Mouse (Mus musculus): ENCODE measurements around the gene Il24. TPM values are rescaled to one million over a fixed set of nuclear protein-coding genes. Genes with fewer than 3 reads are reported as not detected.

Il24 gene
- polyA plus RNA-seq, 1 experiment from 2014 or later = not detected

DNA sequence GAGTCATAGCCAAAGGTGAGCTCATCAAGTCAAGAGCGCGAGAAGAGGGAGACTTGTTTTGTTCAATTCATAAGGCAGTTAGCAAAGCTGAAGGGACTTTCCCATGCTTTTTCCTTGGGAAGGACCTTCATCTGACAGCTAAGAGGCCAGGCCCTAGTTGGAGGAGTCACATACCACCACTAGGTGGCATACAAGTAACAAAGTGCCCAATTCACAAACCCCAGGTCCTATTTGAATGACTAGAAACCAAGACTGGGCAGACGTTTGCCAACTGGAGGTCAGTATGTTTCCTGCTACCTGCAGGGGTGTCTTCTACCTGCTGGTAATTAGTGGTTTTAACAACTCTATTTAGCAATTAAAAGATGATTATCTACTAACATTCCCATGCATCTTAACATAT, 12.1 kb downstream of the Il24 start:
- H3K4me3 ChIP-seq (ENCODE audit: inconsistent target) = no peak overlapping the region
- WGBS (ENCODE audit: missing documents) = 48% methylated on average over 3 of the region's 3 CpGs
- H3K36me3 ChIP-seq (ENCODE audit: inconsistent target) = no peaks in the 10 kb centered on the region
- no peaks in the 10 kb centered on the region for H3K79me2 ChIP-seq (ENCODE audit: inconsistent target)
- H3K27ac ChIP-seq = no peak overlapping the region

DNA sequence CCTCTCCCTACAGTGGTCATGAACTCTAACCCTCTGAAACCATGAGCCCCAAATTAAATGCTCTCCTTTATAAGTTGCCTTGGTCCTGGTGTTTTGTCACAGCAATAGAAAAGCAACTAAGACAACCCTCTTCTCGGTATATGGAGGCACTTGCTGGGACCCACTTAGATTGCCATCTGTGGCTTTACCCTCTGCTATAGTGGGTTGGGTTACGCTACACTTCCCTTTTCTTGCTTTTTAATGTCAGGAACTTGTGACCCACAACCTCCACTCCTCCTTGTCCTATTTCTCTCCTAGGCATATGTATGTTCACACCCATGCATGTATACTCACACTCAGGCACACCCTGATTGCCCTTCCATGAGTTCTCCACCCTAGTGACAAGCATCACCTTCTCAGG, 14.3 kb downstream of the Il24 start:
- no peaks in the 10 kb centered on the region for H3K36me3 ChIP-seq (ENCODE audit: inconsistent target)
- no peak overlapping the region for H3K4me3 ChIP-seq (ENCODE audit: inconsistent target)
- WGBS (ENCODE audit: missing documents) = 9% methylated on average over 2 of the region's 2 CpGs
- H3K27ac ChIP-seq = no peak overlapping the region
- H3K79me2 ChIP-seq (ENCODE audit: inconsistent target) = no peaks in the 10 kb centered on the region

DNA sequence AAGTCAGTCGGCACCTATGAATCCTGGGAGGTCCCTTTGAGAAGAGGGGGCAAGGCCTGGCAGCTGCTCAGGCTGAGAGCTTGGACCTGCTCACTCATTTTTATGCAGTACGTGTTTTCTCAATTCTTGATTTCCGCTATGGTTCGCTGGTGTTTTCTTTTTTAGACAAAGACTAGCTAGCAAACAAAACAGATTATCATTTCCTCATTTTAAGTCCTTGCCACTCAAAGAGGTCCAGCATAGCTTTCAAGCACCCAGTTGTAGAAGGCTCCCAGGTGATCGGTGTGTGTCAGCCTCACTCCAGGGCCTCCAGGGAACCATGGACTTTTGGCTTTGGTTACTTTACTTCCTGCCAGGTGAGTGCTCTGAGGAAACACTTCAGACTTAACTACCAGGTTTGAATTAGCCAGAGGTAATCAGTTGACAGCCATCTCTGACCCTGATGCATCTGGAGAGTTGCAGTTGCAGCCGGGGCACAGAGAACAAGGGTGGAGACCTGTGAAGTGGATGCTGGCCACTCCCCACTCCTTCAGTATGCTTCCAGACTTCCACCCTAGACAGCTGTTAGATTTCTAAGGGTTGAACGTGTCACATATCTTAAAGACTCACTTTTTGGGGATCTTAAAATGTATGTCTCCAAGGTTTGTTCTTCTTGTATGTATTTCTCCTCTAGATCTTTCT, 21.6 kb downstream of the Il24 start, which contains the start of gene Fcmr:
TSS of gene Fcmr (plus strand) at position 129 of the 681 bp plus-strand sequence.
- WGBS (ENCODE audit: missing documents) = 91% methylated on average over 7 of the region's 7 CpGs
- no peak within 1 kb of the TSS for H3K27ac ChIP-seq

DNA sequence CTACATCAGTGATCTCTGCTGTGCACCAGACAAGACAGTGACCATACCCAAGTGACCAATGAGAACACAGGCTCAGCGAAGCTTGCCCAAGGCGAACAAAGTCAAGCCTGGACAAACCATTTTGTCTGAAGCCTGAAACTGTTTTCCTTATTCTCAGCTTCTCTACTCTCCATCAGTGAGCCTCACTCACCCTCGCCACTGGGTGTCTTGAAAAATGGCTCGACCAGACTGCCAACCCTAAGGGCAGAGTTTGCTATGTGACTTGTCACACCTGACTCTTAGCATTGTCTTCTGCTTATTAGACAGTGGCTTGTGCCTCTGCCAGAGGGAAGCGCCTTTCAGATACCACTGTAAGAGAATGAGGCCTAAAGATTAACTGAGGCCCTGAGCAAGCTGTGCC, 22.5 kb downstream of the Il24 start:
- Histone ChIP-seq H3K27ac (no peak overlapping the region), H3K79me2 (ENCODE audit: inconsistent target) (no peaks in the 10 kb centered on the region), H3K36me3 (ENCODE audit: inconsistent target) (no peaks in the 10 kb centered on the region), H3K4me3 (ENCODE audit: inconsistent target) (no peak overlapping the region)
- 96% methylated on average over 5 of the region's 5 CpGs for WGBS (ENCODE audit: missing documents)

More for the DNA sequence above, 21.6 kb downstream of the Il24 start, which contains the start of gene Fcmr:
- H3K79me2 ChIP-seq (ENCODE audit: inconsistent target) = no peaks in the 10 kb centered on the region
- H3K36me3 ChIP-seq (ENCODE audit: inconsistent target) = no peaks in the 10 kb centered on the region
- no peak within 1 kb of the TSS for H3K4me3 ChIP-seq (ENCODE audit: inconsistent target)

DNA sequence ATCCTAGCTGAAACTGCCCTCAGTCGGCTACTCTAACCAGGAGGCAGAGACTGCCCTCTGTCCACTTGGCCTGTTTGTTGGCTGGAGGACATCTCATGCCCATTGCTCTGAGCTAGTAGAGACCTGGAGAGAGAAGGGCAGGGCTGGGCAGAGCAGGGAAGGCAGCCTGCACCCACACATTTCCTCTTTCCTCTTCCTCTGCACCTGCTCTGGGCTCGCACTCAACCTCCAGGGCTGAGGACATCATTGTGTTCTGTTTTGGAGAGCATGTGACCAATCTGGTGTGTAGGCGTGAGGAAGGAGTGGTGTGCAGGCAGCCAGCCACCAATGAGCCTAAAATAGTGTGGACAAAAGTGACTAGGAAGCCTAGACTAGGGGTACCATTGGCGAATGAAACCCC, 23.0 kb downstream of the Il24 start:
- Histone ChIP-seq H3K27ac (no peak overlapping the region), H3K36me3 (ENCODE audit: inconsistent target) (no peaks in the 10 kb centered on the region), H3K79me2 (ENCODE audit: inconsistent target) (no peaks in the 10 kb centered on the region), H3K4me3 (ENCODE audit: inconsistent target) (no peak overlapping the region)
- 26% methylated on average over 4 of the region's 4 CpGs for WGBS (ENCODE audit: missing documents)

DNA sequence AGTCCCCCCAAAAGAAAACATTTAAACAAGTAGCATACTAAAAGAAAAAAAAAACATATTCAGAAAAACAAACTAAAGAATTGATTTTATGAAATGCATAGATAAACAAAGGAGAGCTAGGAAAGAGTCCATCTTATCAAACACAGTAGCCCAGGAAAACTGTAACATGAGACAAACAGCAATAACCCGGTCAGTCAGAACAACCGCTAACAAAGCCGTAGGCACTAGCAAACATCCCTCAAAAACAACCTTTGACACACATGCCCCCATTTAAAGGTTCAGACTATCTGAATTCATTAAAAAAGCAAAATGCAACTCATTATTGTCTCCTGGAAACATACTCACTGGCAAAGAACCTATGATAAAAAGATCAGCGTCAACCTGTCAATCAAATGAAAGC, 29.8 kb downstream of the Il24 start:
- WGBS (ENCODE audit: missing documents) = 96% methylated on average over 4 of the region's 4 CpGs
- Histone ChIP-seq H3K27ac (no peak overlapping the region), H3K79me2 (ENCODE audit: inconsistent target) (no peaks in the 10 kb centered on the region), H3K36me3 (ENCODE audit: inconsistent target) (no peaks in the 10 kb centered on the region), H3K4me3 (ENCODE audit: inconsistent target) (no peak overlapping the region)

DNA sequence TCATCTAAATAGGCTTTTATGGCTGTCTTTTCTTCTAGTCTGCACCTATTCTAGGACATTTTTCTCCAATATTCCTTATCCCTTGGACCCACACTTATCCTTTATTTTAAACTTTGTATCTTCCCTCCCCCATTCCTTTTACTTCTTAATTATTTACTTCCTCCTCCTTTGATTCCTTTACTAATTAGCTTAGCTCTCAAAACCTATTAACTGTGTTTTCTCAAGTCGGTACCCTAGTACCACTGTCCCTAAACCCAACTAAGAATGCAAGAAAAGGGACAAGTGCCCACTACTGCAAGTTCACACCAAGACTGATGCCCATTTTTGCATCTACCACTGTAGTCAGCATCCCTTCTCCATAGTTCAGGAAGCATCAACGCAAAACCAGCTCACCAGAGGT, 31.5 kb downstream of the Il24 start:
- H3K79me2 ChIP-seq (ENCODE audit: inconsistent target) = no peaks in the 10 kb centered on the region
- H3K4me3 ChIP-seq (ENCODE audit: inconsistent target) = no peak overlapping the region
- 87% methylated on average over 1 of the region's 2 CpGs for WGBS (ENCODE audit: missing documents)
- H3K27ac ChIP-seq = no peak overlapping the region
- no peaks in the 10 kb centered on the region for H3K36me3 ChIP-seq (ENCODE audit: inconsistent target)

DNA sequence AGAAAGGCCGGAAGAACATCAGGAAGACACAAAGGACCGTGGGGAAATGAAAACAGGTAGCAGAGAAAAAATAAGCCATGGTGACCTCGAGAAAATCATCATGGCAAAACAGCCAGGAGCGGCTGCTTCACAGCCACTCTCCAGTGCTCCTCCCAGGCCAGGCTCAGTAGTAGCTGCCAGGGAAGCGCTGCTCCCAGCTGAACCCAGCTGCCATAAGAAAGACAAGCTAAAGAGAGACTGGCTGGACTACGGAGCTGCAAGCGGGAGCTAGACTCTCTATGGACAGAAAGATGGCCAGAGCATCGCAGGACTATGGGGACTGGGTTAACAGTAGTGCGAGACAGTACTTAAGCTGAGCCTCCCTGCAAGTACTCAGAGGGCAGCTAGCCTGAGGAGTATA, 32.4 kb downstream of the Il24 start:
- Histone ChIP-seq H3K36me3 (ENCODE audit: inconsistent target) (no peaks in the 10 kb centered on the region), H3K4me3 (ENCODE audit: inconsistent target) (no peak overlapping the region)
- 85% methylated on average over 9 of the region's 9 CpGs for WGBS (ENCODE audit: missing documents)

DNA sequence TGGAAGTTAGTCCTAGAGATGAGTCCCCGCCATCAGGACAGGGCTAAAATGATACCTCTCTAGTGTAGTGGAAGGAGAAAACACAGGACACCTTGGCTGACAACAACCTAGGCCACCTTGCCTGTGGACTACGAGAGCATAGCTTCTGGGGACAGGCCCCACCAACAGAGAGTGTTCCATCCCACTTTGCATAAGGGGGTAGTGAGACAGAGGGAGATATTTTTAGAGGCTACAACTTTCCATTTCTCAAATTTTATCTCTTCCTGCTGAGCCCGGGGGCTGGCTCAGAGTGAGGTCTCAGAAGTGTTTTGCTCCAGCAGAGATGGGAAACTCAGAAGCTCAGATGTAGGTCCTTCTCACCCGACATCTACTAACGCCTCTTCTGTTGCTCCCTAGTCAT, 36.8 kb downstream of the Il24 start:
- Histone ChIP-seq H3K36me3 (ENCODE audit: inconsistent target) (no peaks in the 10 kb centered on the region), H3K27ac (no peak overlapping the region), H3K4me3 (ENCODE audit: inconsistent target) (no peak overlapping the region), H3K79me2 (ENCODE audit: inconsistent target) (no peaks in the 10 kb centered on the region)
- WGBS (ENCODE audit: missing documents) = 67% methylated on average over 5 of the region's 5 CpGs

More for the DNA sequence above, 32.4 kb downstream of the Il24 start:
- no peaks in the 10 kb centered on the region for H3K79me2 ChIP-seq (ENCODE audit: inconsistent target)
- H3K27ac ChIP-seq = no peak overlapping the region

DNA sequence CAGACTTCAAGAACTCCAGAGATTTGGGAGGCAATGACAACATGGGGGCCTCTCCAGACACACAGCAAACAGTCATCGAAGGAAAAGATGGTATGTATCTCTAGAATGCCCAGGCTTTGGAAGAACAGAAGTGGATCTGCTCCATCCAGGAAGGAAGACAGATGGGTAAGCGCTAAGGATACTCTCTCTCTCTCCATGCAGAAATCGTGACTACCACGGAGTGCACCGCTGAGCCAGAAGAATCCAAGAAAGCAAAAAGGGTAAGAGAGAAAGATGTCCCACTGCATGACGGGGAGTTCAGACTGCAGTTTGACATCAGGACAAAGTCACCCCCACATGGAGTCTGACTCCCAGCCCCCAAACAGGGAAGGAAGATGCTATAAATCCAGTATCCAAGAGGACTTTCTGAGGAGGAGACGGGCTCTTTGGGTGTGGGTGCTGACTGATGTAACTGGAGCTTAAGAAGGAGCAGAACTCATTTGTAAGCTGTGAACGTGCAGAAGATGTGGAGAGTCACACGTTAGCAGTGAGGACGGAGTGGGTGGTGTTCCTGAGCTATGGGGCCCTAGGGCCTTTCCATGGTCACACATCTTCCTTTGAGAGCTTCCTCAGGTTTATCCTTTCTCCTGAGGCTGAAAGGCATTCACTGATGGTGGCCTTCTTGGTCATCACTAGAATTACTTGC, 37.6 kb downstream of the Il24 start:
- 94% methylated on average over 10 of the region's 10 CpGs for WGBS (ENCODE audit: missing documents)
- H3K27ac ChIP-seq = no peak overlapping the region
- H3K79me2 ChIP-seq (ENCODE audit: inconsistent target) = no peaks in the 10 kb centered on the region
- H3K36me3 ChIP-seq (ENCODE audit: inconsistent target) = no peaks in the 10 kb centered on the region
- no peak overlapping the region for H3K4me3 ChIP-seq (ENCODE audit: inconsistent target)

DNA sequence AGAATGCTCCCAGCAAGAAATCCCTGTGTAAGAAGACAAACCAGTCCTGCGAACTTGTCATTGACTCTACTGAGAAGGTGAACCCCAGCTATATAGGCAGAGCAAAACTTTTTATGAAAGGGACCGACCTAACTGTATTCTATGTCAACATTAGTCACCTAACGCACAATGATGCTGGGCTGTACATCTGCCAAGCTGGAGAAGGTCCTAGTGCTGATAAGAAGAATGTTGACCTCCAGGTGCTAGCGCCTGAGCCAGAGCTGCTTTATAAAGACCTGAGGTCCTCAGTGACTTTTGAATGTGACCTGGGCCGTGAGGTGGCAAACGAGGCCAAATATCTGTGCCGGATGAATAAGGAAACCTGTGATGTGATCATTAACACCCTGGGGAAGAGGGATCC, 42.7 kb downstream of the Il24 start:
- H3K4me3 ChIP-seq (ENCODE audit: inconsistent target) = no peak overlapping the region
- WGBS (ENCODE audit: missing documents) = 95% methylated on average over 7 of the region's 7 CpGs

DNA sequence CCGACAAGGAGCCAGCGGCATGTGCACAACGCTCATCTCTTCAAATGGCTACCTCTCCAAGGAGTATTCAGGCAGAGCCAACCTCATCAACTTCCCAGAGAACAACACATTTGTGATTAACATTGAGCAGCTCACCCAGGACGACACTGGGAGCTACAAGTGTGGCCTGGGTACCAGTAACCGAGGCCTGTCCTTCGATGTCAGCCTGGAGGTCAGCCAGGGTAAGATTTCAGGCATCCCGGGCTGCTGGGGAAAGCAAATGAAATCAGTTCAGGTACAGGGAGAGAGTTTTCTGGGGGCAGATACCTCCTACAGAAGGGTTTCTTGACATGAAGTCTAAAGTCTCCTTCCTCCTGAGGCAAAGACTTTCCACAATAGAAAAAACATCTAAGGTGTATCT, 45.6 kb downstream of the Il24 start:
- WGBS (ENCODE audit: missing documents) = 89% methylated on average over 7 of the region's 7 CpGs
- Histone ChIP-seq H3K4me3 (ENCODE audit: inconsistent target) (no peak overlapping the region), H3K36me3 (ENCODE audit: inconsistent target) (no peaks in the 10 kb centered on the region), H3K27ac (no peak overlapping the region), H3K79me2 (ENCODE audit: inconsistent target) (no peaks in the 10 kb centered on the region)

More for the DNA sequence above, 42.7 kb downstream of the Il24 start:
- H3K36me3 ChIP-seq (ENCODE audit: inconsistent target) = no peaks in the 10 kb centered on the region
- H3K79me2 ChIP-seq (ENCODE audit: inconsistent target) = no peaks in the 10 kb centered on the region
- H3K27ac ChIP-seq = no peak overlapping the region

DNA sequence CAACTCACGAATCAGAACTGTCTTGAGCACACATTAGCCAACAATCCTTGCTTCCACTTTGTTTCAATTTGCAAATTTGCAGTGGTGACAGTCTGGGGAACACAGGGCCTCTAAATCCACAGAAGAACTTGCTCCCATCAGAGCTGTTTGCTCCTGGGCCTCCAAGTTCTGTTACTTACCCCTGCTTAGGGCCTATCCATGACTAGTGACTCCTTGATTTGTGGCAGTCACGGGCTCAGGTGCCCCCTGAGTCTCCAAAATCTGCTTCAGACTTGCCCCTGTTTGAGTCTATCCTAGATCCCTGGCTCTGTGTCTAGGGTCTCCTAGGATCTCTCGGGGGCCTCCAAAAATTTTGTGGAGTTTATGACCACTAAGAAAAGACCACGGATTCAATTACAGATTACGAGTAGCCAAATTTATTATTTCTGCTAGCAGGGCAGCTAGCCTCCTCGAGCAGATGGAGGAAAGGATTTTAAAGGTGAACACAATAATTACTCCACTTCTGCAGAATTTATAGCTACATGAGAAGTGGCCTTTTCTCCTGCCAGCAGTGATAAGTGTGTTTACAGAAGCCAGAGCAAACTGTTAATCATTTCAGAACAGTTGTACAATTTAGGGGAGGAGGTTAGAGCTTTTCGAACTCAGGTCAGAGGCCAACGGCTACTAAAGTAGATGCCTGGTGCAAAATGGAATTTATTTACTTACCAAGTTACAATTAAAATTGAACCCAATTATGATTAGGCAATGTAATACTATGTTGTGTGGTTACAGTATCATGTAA, 46.5 kb downstream of the Il24 start:
- Histone ChIP-seq H3K4me3 (ENCODE audit: inconsistent target) (no peak overlapping the region), H3K27ac (no peak overlapping the region), H3K36me3 (ENCODE audit: inconsistent target) (no peaks in the 10 kb centered on the region), H3K79me2 (ENCODE audit: inconsistent target) (no peaks in the 10 kb centered on the region)
- WGBS (ENCODE audit: missing documents) = 67% methylated on average over 8 of the region's 8 CpGs

DNA sequence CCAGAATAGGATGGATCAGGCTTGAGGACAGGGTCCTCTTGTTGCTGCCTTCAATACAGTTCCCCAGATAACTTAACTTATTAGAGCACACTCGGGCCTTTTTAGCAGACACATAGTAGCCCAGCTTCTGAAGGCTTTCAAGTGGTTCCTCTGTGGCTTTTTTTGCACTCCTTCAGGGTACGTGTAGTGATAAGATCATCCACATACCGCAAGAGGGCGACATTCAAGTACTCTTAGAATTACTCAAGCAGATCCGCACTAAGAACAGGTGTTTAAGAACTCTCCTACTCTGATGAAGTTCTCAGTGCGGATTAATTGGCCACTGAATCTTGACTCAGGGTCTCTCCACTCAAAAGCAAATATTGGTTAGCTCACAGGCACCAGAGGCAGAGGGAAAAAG, 49.0 kb downstream of the Il24 start:
- no peak overlapping the region for H3K4me3 ChIP-seq (ENCODE audit: inconsistent target)
- no peaks in the 10 kb centered on the region for H3K36me3 ChIP-seq (ENCODE audit: inconsistent target)
- 21% methylated on average over 6 of the region's 6 CpGs for WGBS (ENCODE audit: missing documents)
- no peaks in the 10 kb centered on the region for H3K79me2 ChIP-seq (ENCODE audit: inconsistent target)
- no peak overlapping the region for H3K27ac ChIP-seq

Measured in macrophage (primary cell).